Mouse (Mus musculus): ENCODE data around the gene Csnk1g2.
"Not testable (repeated sequence)": the region's sequence is repeated elsewhere in the genome, so short reads cannot be mapped to it uniquely, and the experiment has no call there.

Csnk1g2 gene

DNA sequence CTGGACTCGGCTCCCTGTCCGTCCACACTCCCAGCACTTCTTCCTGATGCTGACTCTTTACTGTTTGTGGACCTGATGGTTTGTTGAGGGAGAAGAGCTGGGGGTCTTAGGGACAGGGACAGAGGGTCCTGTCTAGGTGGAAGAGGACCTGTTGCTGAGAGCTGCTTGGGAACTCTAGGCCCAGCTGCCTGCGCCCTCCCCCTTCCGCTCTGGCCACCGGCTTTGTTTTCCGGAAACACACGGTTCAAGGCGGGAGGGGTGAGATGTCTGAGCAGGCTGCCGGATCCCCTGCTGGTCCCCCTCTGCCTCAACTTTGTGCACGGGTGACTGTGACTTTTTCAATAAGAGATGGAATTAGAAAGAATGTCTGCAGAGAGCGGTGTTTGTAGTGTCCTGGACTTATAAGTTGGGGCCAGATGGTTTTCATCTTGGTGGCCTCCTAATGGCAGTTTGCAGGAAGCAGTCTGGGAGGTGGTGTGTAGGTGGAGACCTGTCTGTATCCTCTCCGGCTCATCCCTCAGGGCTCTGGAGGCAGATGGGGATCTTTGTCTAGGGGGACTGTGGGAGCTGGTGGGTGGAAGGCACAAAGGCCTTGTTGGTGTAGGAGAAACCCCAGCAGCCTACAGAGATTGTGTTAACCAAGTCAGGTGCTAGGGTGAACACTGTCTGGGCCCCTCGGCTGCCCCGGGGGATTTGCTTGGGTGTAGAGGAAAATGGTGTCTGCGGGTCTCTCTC lies 986 bp downstream of the Csnk1g2 start:
- DNase-seq (ENCODE audit: low spot score): no peak

- DNase-seq (ENCODE audit: low spot score): no peak
Measured at GRCm38 (mm10) chr10:80625764-80626163, 3.1 kb downstream of the Csnk1g2 start.

DNA sequence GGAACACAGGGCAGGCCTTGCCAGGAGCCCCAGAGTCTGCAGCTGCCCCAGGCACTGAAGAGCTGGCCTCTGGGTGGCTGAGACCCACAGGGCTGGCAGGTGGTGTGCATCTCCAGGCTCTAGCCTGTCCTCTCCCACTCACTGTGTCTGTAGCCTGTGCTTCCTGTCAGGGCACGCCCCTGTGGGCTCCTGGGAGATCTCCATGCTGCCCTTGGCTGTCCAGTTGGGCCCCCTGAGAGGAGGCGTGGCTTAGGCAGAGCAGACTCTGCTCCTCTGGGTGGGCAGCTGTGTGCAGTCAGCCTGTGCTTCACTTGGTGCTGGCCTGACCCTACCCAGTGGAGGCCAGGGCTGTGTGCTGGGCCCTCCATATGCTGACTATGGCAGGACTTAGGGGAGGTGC lies 5.0 kb downstream of the Csnk1g2 start:
- peak; percentile 71 for DNase-seq (ENCODE audit: low spot score)

DNA sequence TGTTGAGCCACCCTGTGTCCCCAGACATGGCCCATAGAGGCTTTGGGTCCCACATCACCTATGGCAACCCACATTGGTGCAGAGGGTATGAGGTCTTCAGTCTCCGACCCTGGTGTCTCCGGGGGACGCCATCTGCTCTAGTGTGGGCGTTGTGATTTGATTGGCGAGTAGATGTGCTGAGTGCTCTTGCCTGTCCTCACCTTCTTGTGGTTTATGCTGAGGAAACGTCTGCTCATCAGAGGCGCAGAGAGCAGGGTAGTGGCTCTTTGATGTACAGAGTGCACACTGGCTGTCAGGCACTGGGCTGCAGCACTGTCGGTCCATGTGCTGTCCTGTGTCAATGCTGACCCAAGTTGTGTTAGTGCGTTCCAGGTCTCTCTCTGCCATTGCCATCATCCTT lies 6.3 kb downstream of the Csnk1g2 start:
- no peak for DNase-seq (ENCODE audit: low spot score)

DNA sequence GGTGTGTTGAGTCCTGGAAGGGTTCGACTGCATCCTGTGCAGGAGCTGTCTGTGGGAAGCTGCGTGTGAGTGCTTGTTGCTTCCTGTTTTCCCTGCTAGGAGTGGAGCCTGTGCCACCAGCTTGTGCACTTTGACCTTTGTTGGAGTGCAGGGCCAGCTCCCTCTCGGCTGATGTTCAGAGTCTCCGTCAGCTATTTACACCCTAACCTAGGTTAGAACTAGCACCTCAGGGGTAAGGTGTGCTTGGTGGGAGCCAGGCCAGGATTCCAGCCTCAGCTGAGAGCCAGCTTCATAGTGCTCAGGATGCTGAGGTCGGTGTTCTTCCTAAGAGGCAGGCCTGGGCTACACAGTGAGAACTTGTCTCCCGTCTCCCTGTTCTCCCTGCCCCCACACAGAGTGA lies 12.7 kb downstream of the Csnk1g2 start:
- DNase-seq (ENCODE audit: low spot score): no peak

DNA sequence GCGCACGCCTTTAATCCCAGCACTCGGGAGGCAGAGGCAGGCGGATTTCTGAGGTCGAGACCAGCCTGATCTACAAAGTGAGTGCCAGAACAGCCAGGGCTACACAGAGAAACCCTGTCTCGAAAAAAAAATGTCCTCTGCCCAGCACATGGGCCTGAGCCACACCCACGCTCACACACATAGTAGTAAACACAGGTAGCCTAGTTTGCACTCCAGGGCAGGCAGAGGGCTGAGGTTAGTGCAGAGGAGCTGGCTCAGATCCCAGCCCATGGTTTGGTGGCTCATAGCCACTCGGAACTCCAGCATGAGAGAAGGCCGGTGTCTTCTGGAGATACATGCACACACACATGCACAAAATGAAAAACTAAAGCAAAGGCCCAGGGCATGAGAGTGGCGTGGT lies 24.3 kb downstream of the Csnk1g2 start:
- DNase-seq (ENCODE audit: low spot score): no peak

GRCm38 (mm10) chr10:80649910-80650309 lies 27.3 kb downstream of the Csnk1g2 start:
- DNase-seq (ENCODE audit: low spot score): not testable (repeated sequence)

DNA sequence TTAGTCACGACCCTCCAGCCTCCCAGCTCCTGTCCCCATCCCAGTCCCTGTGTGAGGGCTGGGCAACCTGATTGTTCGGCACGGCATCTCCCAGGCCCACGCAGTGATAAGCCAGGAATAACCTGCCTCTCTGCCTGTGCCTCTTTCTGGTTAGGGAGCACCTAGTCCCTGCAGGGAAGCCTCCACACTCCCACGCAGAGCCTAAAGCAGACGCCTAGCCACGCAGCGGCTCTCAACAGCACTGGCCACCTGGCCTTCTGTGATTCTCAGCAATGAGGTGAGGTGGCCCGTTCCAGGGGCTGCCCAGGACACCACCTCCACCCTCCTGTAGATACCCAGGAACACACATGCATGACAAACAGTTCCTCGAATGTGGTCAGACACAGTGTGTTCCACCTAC lies 27.8 kb downstream of the Csnk1g2 start:
- no peak for DNase-seq (ENCODE audit: low spot score)

DNA sequence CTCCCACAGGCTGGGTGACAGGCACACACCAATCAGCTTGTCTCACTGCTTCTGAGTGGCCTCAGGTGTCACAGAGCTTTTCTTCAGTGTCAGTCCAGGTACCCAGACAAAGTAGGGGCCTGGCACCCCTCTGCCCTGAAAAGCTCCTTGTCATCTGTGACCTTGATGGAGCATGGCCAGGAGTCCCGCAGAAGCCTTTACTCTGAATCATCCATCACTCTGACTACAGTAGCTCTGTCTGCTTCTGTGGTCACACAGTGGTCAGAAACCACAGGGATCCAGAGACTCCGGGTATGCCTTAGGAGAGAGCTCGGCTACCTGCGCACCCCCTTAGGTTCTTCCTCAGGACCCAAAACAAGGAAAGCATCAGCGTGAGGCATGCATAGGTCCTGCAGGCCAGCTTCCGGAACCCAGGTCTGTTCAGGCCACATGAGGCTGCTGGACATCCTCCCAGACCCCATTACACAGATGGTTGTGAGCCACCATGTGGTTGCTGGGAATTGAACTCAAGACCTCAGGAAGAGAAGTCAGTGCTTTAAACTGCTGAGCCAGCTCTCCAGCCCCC lies 30.6 kb downstream of the Csnk1g2 start:
- no peak for DNase-seq (ENCODE audit: low spot score)

GRCm38 (mm10) chr10:80654866-80655265 lies 32.2 kb downstream of the Csnk1g2 start:
- DNase-seq (ENCODE audit: low spot score): no peak

- DNase-seq (ENCODE audit: low spot score): no peak
Measured at GRCm38 (mm10) chr10:80655406-80656129, 32.9 kb downstream of the Csnk1g2 start.

GRCm38 (mm10) chr10:80656130-80656862 lies 33.7 kb downstream of the Csnk1g2 start:
- peak; percentile 96 for DNase-seq (ENCODE audit: low spot score)

- no peak for DNase-seq (ENCODE audit: low spot score)
Measured at GRCm38 (mm10) chr10:80656863-80657623, 34.4 kb downstream of the Csnk1g2 start, which contains the start of gene Btbd2. Gene Btbd2 (minus strand): TSS chr10:80657071.

GRCm38 (mm10) chr10:80658194-80658840 lies 35.7 kb downstream of the Csnk1g2 start:
- DNase-seq (ENCODE audit: low spot score): no peak

DNA sequence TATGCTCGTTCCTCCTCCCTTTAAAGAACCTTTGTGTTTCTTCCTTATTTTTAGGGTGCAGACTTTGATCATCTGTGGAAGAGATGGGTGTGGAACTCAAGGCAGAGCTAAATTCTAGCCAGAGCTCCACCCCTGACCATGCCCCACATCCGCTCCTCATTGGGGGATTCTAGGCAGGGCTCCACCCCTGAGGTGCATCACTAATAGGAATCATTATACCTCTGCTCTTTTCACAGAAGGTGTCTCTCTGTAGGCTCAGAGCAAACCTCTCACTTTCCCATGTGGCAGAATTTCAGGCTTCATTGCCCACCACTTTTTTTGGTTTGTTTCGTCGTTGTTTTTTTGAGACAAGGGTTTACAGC lies 36.2 kb downstream of the Csnk1g2 start:
- no peak for DNase-seq (ENCODE audit: low spot score)

DNA sequence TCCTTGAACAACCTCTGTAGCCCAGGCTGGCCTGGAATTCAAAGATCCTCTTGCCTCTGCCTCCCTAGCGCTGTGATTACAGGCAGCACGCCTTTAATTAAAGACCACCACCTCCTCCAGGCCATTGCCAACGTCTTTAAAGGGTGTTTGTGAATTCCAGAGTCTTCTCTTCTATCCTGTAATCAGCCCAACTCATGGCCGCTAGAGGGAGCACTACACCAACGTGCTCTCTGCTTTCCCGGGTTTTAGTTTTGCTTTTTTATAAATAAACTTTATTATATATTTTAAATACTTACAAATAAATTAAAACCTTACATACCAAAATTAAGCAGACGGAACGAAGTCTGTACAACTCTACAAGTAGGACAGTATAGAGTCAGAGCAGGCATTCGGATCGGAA lies 36.6 kb downstream of the Csnk1g2 start:
- no peak for DNase-seq (ENCODE audit: low spot score)

DNA sequence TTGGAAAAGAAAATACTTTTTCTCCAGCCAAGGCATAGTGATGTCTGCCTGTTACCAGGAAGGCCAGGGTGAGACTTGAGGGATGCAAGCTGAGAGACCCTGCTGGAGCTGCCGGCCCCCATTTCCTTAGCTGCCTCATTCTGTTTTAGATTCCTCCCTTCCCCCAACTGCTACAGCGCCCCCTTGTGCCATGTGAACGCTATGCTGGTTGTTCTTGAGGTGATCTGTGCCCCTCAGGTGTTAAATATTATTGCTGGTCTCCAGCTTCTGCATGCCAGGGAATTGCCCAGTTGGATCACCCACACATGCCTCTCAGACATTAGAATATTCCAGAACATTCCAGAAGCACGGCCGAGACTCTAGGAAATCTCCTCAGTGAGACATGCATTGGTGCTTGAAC lies 38.5 kb downstream of the Csnk1g2 start:
- DNase-seq (ENCODE audit: low spot score): no peak

DNA sequence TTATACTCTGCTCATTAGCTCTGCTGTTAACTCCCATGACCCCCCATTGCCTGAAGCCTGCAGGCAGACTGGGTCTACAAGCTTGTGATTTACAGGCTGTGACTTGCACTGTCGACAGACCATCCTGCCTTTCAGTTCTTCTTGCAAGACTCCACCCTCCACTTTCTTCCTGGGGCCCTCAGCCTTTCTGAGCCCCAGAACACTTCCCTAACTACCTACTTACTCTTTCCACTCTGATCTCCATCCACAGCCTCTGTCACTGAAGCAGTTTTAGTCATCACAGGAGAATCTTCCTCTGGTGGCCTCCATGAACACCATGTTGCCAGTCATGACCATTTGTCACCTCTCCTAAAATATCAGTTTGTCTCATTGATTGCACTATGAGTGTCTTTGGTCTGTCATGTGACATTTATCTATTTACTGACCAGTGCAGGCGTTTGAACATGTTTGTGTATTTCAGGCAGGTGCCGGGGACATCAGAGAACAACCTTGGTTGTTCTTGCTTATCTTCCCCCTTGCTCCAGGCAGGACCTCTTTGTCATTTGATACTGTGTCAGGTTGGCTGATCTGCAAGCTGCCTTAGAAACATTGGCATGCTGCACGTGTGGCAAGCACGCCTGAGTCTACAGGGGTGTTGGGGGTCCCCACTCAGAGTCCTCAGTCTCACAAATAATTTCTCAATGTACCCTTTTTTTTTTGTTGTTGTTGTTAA lies 41.0 kb downstream of the Csnk1g2 start:
- no peak for DNase-seq (ENCODE audit: low spot score)

DNA sequence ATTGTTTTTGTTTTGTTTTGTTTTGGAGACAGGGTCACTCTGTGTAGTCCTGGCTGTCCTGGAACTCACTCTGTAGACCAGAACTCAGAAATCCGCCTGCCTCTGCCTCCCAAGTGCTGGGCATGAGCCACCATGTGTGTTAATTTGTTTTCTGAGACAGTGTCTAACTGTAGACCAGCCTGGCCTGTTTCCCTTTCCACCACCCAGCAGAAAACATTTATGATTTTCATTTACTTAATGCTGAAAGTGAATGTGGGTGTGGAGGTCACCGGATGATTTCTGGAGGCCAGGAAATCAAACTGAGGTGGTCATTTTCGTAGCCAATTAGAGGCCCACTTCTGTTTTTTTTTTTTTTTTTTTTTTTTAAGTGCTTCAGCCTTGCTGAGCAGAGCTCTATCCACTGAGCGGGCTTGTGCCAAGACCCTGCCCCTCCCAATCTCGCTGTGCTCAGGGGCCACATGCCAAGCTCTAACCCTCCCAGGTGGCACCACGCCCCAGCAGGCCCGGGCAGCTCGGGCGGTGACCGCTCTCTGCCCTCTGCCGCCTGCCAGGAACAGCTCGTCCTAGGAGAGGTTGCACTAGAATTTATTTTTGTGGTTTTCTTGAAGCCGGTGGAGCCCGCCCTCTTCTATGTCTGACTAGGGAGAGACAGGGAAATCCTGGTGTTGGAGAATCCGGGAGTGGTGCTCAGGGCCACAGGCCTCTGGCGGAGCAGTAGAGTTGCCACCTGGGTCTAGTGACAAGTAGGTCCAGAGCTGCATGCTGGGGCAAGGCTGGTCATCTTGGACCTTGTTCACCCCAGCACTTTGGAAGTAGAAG lies 41.8 kb downstream of the Csnk1g2 start:
- DNase-seq (ENCODE audit: low spot score): peak; percentile 84

DNA sequence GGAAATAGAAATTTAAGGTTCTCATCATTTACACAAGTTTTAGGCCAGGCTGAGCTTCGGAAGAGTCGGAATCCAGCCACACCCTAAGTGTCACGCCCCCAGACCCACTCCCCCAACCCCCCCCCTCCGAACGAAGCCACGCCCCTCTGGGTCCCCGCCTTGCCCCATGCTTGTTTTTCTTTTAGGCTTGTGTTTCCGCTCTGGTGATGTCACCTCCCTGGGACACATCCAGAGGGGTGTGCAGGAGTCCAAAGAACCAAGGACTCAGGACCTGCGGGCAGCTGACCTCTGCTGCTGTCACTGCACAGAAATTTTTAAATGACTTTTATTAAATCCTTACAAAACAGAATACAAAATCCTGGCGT lies 42.4 kb downstream of the Csnk1g2 start:
- no peak for DNase-seq (ENCODE audit: low spot score)

Data from testis, postnatal 14 days (tissue).